Mouse (Mus musculus) ovary, postnatal 10 days (tissue): Measurements from ENCODE around the gene Suz12.

Experiments
- DNase-seq: peaks from one replicate; pipeline ENCODE4 v3.0.0; 2022; ENCODE audit warnings: low spot score

The Suz12 gene

DNA sequence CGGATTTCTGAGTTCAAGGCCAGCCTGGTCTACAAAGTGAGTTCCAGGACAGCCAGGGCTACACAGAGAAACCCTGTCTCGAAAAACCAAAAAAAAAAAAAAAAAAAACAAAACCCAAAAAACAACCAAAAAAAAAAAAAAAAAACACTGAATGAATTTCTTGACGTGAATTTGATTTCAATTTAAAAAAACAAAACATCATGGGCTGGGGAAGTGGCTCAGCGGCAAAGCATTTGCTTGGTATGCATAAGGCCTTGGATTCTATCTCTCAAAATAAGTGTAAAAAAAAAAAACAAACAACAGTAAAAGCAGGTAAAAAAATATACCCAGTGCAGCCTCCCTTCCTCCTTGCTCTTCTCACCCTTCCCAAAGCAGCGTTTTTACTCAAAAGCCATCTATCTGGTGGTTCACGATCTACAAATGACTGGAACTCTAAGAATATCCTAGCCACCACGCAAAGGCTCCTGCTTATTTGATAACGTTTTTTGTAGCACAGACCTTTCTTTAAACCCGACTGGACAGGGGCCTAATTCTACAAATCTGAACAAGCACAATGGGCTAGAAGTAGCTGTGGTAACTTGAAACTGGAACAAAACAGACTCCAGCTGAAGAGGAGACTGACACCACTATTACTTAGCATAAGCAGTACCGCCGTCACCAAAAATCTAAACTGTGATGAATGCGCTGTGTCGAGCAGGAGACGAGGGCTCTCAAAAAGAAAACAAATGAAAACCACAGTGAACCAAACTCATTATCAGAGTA, 85.1 kb downstream of the Suz12 start:
- DNase-seq = no peak

DNA sequence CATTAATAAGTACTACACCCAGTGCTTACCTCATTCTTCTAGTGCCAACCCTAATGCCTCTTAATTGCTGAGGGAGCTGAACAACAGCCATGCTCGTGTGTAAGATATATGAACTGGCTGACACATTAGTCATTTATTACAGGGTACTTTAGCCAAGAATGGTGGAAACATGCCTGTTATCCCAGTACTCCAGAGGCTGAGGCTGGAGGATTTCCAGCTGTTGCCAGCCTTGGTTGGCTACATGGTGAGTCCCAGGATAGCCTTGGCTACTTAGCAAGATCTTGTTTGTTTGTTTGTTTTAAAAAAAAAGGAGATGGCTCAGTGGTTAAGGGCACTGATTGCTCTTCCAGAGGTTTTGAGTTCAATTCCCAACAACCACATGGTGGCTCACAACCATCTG, 85.9 kb downstream of the Suz12 start:
- no peak for DNase-seq

DNA sequence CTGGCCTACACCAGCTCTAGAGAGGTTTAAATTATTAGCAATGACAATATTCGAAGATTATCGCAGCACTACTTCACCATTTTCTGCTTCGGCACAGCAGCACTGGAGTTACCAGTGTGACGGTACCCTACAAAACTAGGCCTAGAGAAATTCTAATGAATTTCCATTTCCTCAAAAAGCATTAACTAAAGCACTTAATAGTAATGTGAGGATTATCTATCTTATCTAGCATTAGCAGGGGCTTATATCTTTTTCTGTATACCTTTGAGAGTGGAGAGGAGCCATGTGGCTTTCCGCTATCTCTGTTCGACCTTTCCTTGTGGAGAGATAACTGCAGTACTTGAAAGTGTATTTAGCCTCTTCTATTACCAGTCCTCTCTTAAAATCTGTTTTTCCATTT, 86.8 kb downstream of the Suz12 start:
- DNase-seq = no peak

DNA sequence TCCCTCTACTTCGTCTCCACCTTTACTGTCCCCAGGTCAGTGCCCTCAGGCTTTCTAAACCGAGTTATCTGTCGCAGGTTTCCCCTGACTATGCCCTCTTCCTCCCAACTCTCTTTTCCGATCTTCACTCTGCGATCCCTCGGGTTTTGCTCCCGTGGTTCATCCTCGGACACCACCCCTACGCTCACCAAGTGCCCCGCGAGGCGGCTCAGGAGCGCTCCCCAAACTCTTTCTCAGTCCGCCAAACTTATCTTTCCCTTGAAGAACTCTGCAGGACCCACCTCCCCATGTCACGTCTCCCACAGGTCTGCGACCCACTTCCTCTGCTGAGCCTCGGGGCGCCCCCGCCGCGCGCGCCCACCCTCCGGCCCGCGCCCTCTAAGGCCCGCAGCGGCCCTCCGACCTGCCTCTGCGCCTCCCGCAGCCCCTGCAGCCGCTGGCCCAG, 87.5 kb downstream of the Suz12 start:
- DNase-seq = no peak

DNA sequence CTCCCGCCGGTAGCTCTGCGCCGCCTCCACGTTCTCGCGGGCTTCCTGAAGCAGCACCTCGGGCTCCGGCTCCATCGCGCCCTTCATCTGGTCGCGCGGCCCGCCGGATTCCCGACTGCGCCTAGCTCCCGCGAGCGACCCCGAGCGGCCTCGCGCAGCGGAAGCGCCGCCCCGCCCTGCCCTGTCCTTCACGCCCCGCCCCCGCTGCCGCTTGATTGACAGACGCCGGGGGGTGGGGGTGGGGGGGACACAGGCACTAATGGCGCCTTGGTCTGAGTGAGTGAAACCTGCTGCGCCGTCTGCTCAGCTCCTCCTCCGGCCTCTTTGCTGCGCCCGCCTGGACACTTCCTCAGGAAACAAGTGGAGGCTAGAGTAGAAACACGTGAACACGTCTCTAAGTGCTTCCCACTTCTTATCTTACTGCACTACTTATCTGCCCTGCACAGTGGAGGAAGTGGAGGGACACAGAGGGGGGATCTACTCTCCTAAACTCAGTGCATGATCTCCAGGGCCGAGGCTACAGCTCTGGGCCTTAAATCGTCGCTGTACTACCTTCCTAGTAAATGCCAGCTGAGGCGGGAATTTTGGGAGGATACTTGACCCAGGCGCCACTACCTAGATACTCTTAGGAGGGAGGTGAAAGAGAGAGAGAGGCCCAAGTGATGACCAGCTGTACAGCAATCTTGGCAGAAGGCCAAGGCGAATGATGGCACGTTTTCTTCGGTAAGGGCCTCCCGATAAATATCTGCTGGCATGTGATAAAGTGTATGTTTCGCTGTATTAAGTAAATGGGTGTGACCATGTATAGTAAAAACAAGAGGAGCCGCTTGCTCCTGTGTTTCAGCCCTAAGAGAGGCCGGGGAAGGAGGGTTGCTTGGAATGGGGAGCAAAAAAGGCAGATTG, 88.2 kb downstream of the Suz12 start, which contains the start of gene Crlf3:
Gene Crlf3 (minus strand): TSS at position 166 of the 903 bp plus-strand sequence.
- DNase-seq = peak; percentile 78

DNA sequence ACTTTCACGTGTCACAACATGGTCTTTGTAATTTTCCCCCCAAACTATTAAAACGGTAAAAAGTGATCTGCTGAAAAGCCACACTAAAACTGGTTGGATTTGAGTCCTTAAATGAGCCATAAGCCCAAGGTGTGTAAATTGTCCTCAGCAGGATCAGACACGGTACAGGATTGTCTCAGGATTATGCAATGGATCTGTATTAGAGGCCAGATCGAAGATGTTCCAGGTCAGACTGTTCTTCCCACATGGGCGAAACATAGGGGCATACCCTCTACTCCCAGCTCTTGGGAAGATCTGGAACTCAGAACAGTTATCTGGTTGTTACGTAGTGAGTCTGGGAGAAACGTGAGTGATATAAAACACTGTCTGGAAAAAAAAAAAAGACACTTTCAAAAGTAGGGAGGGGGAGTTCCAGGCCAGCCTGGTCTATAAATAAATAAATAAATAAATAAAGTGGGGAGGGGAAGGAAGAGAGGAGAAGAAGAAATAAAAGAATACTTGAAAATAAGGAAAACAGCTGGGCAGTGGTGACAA, 88.9 kb downstream of the Suz12 start:
- no peak for DNase-seq
